Mouse (Mus musculus) T-helper 1 cell (primary cell): ENCODE measurements around the gene Rap2c.

ENCODE experiments used
- in situ Hi-C: fragments of 300-600 bp; cut with MboI, MseI; formaldehyde crosslinking; loops from one replicate; pipeline ENCODE4 v1.15.1; 2025; ENCODE audit warnings: high pct_unique_total_duplicates

Rap2c gene

DNA sequence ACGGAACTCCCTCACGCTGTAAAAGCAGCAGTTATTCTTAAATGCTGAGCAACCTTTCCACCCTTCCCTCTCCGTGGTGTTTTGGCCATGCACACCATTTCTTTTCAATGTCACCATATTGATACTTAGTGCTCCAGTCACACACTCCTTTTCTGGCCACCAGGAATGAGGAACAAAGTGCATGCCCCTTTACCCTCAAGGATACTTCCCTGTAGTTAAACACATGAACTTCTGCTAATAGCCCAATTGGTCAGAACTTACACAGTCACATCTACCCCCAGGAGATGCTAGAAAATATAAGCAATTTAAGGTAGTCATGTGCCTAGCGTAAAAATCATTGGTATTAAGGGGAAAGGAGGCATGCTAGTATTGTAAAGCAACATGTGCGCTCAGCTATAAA is 47.9 kb downstream of the Rap2c start:
- in situ Hi-C loops = no loop called here

DNA sequence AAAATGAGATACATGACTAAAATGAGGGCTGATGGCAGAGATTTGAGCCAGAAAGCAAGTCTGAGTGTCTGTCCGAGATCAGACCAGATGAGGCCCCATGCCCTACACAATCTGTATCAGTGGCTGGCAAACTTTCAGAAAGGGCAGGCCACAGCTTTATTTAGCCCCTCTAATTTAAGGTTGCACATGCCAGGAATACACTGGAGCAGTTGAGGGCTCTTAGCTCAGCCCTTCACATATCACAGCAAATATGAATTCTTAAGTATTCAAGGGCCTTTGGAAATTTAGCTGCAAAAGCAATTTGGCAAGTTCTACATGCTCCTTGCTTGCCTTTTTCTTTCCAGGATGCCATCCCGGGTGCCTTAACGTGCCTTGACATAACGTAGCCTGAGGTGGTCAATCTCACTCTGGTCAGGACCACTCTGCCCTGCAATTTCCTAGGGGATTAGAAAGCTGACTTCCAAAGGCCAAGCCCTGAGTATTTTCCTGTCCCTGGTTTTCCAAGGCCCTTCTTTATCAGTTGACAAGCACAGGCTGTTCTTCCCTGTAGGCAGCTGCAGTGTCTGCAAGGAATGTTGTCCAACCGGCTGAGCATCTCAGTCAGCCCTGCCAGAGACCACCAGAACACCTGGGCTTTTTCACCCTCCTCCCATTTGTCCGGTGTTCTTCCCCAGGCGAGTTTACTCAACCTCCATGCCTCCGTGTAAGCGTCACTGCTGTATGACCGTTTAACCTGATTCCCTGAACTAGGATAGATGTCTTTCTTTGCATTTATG is 49.5 kb downstream of the Rap2c start:
- in situ Hi-C loops = no loop called here

DNA sequence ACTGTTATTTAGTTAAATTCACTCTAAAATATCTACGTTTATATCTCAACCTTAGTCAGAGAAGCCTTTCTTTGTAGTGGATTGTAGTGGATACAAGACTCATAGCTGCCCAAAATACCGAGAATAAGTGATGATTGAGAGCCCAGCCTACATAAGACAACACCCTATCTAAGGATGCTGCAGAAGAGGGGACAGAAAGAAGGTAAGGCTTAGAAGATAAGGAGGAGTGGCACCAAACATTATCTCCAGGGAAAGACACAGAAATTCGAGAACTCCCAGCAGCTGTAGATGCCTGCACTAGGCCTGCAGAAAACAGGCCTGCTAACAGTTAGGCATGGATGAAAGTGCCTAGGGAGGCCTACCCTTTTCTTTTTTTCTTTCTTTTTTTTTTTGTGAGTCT is 52.7 kb downstream of the Rap2c start:
- in situ Hi-C loops = no loop called here

DNA sequence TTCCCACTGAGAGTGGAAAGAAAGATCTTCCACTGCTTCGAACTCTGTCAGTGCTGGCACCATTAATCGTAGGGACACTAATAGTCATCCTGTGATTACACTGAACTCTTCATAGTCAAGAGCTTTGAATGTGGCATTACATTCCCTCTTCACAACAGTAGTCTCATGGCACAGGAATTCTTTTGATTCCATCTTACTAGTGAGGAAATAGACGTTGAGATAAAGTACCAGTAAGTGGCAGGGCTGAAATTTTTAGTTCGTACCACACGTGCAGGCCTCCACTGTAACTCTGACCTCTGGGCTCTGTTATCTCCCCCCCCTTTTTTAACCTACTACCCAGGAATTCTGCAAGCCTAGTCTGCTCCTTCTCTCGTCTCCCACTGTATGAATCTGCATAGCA is 54.9 kb downstream of the Rap2c start:
- in situ Hi-C loops = no loop called here
